Mouse (Mus musculus) midbrain, embryonic 12.5 days (tissue): ENCODE results near the gene Sox5. TPM values are rescaled to one million over a fixed set of nuclear protein-coding genes. Genes with fewer than 3 reads are reported as not detected.
A peak's percentile ranks its signal among the peaks of the same experiment; 100 is the strongest.

ENCODE experiments used
- ATAC-seq: fragments of 200-750 bp; cut with Nextera tagmentation; 2 replicates; pipeline ENCODE4 v1.8.0; 2017; ENCODE audit warnings: low read depth, moderate TSS enrichment, moderate library complexity; ENCODE audit not compliant: low FRiP score
- H3K27ac ChIP-seq: fragments of 300-500 bp; sonication (generic); replicated peaks from 2 replicates; pipeline ENCODE4 v1.5.1; 2016; ENCODE audit warnings: mild to moderate bottlenecking
- H3K27me3 ChIP-seq: fragments of 300-500 bp; sonication (generic); 2 replicates; pipeline ENCODE4 v1.6.1; 2016; ENCODE audit warnings: mild to moderate bottlenecking
- H3K36me3 ChIP-seq: fragments of 300-500 bp; sonication (generic); 2 replicates; pipeline ENCODE4 v1.6.1; 2016
- H3K4me1 ChIP-seq: fragments of 300-500 bp; sonication (generic); 2 replicates; pipeline ENCODE4 v1.6.1; 2016
- H3K4me2 ChIP-seq: fragments of 300-500 bp; sonication (generic); replicated peaks from 2 replicates; pipeline ENCODE4 v1.6.1; 2016; ENCODE audit warnings: mild to moderate bottlenecking, moderate library complexity
- H3K4me3 ChIP-seq: fragments of 300-500 bp; sonication (generic); 2 replicates; pipeline ENCODE4 v1.5.1; 2016; ENCODE audit warnings: mild to moderate bottlenecking
- H3K9ac ChIP-seq: fragments of 300-500 bp; sonication (generic); replicated peaks from 2 replicates; pipeline ENCODE4 v1.6.1; 2016; ENCODE audit warnings: mild to moderate bottlenecking, moderate library complexity
- H3K9me3 ChIP-seq: fragments of 300-500 bp; sonication (generic); 2 replicates; pipeline ENCODE4 v1.6.1; 2016; ENCODE audit warnings: mild to moderate bottlenecking
- WGBS: fragments of 180-500 bp; shearing (Covaris S2); methylation state at CpG from one replicate; pipeline ENCODE4 v1.1.7; 2016; 5-methylcytosine and 5-hydroxymethylcytosine counted together
- polyA plus RNA-seq: library from polyadenylated mRNA; unstranded; fragments of >200 nt; fragmentation: Nextera tagmentation; extraction: Ambion mirVana; gene quantifications from 2 replicates; pipeline ENCODE4 v1.2.1, GENCODE M21; 2016

The Sox5 gene
- polyA plus RNA-seq, 1 experiment from 2014 or later: 46.8 TPM

DNA sequence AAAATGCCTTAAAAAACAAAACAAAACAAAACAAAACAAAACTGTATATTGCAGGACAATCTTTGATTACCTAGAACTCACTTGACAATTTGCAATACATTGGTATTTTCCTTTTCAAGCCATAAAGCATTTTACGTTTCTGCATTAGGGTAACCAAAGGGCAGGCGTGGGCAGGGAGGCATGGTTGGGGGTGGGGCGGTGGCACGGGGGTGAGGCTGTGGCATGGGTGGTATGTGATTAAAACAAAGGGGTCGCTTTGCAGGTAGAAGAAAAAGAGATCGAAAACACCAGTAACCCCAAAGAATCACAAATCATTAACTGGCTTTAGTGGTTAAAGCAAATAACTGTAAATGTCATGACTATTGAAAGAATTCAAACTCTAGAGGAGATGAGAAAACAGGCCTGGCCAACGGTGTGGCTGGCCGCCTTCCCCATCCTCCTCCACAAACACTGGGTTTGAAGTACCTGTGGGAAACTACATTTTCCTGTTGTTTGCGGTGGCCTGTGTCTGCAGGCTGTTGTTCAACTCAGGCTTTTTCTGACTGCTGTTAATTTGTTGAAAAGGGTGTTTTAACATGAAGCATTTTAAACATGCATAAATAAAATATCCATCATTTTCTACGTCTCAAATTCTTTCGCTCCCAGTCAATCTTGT, 289.9 kb downstream of the Sox5 start:
- H3K4me2 ChIP-seq: no peak overlapping the region
- peaks cover 2% of the 10 kb centered on the region for H3K9me3 ChIP-seq
- H3K9ac ChIP-seq: no peak overlapping the region
- H3K4me3 ChIP-seq: no peak overlapping the region
- H3K36me3 ChIP-seq: 0 out of 2 replicates have a peak, but pooled peaks cover 1% of the 10 kb centered on the region
- no peaks in the 10 kb centered on the region for H3K4me1 ChIP-seq
- 86% methylated on average over 11 of the region's 11 CpGs for WGBS
- H3K27ac ChIP-seq: no peak overlapping the region
- no peaks in the 10 kb centered on the region for H3K27me3 ChIP-seq
- no peak for ATAC-seq

DNA sequence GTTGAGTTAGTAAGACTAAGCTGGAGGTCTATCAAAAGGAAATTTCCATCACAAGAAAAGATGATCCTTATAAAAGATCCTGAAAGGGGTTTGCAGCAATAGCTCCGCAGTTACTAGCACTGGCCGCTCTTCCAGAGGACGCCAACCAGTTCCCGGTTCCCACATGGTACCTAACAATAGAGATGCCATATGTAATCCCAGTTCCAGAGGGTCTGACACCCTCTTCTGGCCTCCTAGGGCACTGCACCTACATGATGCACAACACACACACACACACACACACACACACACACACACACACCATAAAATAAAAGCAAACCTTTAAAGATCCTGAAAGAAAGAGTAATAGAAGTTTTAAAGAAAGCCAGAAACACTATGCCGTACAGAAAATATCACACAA, 290.9 kb downstream of the Sox5 start:
- ATAC-seq: no peak
- H3K9me3 ChIP-seq: peaks cover 11% of the 10 kb centered on the region
- H3K4me2 ChIP-seq: no peak overlapping the region
- no peaks in the 10 kb centered on the region for H3K27me3 ChIP-seq
- 96% methylated on average over 5 of the region's 5 CpGs for WGBS
- 0 out of 2 replicates have a peak, but pooled peaks cover 5% of the 10 kb centered on the region for H3K36me3 ChIP-seq
- H3K4me3 ChIP-seq: no peak overlapping the region
- no peak overlapping the region for H3K27ac ChIP-seq
- no peak overlapping the region for H3K9ac ChIP-seq
- no peaks in the 10 kb centered on the region for H3K4me1 ChIP-seq

DNA sequence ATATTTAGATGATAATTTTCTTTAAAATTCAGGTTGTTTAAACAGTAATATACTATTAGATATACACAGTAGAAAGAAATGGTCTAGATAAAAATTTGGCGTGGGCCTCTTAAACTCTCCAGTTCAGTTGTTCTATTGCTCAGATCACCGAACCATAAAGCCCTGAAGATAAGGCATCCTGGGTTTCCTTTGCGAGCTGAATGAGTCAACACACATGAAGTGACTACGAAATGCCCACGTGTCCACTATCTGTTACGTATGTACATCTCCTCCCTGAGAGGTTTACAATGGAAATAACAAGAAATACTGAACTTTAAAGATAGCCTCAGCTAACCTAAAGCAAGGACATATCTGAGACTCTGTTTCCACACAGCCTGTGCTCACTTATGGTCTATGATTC, 296.2 kb downstream of the Sox5 start:
- no peak overlapping the region for H3K4me2 ChIP-seq
- peaks cover 19% of the 10 kb centered on the region for H3K4me1 ChIP-seq
- H3K27ac ChIP-seq: no peak overlapping the region
- WGBS: 95% methylated on average over 6 of the region's 6 CpGs
- H3K36me3 ChIP-seq: 0 out of 2 replicates have a peak, but pooled peaks cover 5% of the 10 kb centered on the region
- H3K9ac ChIP-seq: no peak overlapping the region
- peaks cover 11% of the 10 kb centered on the region for H3K9me3 ChIP-seq
- ATAC-seq: no peak
- H3K4me3 ChIP-seq: no peak overlapping the region
- H3K27me3 ChIP-seq: peaks cover 6% of the 10 kb centered on the region; the same call in 1 of the 2 replicates

DNA sequence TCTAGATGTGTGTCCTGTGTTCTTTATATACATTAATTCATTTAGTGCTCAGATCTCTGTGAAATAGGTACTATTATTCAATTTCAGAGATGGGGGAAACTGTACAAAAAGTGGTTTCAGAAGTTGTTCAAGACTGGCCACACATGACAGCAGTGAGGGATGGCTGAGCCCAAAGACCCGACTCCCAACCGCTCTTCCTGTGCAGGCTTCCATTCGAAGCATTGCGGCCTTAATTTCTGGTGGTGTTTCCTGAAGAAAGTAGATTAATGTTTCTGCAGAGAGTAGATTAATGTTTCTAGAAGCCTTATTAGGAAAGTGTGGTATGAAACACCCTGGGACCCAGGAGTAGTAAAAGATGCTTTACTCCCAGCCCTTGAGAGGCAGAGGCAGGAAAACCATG, 298.6 kb downstream of the Sox5 start:
- peaks cover 6% of the 10 kb centered on the region; the same call in 1 of the 2 replicates for H3K27me3 ChIP-seq
- no peak overlapping the region for H3K27ac ChIP-seq
- no peak for ATAC-seq
- no peak overlapping the region for H3K4me3 ChIP-seq
- H3K36me3 ChIP-seq: 0 out of 2 replicates have a peak, but pooled peaks cover 5% of the 10 kb centered on the region
- H3K9ac ChIP-seq: no peak overlapping the region
- peaks cover 11% of the 10 kb centered on the region for H3K9me3 ChIP-seq
- 90% methylated on average over 4 of the region's 4 CpGs for WGBS
- no peak overlapping the region for H3K4me2 ChIP-seq
- peaks cover 33% of the 10 kb centered on the region for H3K4me1 ChIP-seq

DNA sequence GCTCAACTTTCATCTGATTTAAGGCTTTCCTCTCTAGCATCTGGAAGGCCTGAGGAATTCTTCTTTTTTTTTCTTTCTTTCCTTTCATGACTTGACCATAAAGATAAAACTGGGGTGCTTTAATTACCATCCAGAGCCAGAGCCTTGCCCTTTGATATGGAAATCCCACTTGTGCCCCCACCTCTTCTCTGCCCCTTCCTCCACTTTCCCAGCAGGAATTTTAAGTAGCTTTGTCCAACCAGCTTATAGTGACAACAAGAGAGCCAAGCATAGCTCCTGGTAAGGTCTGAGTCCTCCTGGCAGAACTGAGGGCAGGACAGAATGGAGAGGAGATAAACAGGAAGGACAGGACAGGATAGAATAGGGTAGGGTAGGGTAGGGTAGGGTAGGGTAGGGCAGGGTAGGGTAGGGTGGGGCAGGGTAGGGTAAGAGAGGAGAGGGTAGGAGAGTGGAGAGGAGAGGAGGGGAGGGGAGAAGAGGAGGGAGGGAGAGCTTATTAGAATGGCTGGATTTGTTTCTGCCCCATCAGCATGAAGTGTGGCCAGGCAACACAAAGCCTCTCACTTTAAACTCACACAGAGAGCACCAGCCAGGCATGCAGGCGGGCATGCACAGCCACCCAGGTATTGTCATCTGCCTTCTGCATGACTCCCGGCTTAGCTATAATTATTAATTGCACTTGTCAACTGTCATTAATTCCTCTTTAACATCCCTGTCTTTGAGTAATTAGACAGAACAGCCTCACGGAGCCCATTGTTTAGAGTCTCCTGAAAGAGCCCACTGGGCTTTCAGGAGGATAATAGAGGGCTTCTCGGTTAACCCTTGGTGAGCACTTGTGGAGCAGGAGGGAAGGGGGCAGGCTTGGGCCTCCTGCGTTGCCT, 300.9 kb downstream of the Sox5 start:
- Histone ChIP-seq H3K27ac (peak overlapping the region; percentile 72), H3K4me3 (no peak overlapping the region), H3K4me1 (peaks cover 40% of the 10 kb centered on the region), H3K9ac (no peak overlapping the region), H3K27me3 (peaks cover 6% of the 10 kb centered on the region), H3K9me3 (0 out of 2 replicates have a peak, but pooled peaks cover 3% of the 10 kb centered on the region), H3K4me2 (peak overlapping the region; percentile 21), H3K36me3 (no peaks in the 10 kb centered on the region)
- 6% methylated on average over 5 of the region's 5 CpGs for WGBS
- ATAC-seq: peak; percentile 93

DNA sequence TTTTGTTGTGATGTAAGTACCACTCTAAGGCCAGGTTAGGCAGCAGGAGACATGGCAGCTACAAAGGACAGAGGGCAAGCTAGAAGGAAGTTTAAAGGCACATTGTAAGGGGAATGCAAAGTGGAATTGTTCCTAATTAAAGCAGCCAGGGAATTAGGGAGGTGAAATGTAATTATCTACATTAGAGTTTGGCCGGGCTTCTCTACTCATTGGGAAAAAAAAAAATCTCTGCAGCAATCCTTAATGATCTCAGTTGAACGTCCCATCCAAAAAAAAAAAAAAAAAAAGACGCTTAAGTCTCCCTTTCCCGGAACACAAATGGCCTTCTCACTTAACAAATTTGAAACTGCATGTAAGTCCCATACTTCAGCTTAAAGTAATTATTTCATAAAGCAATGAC, 301.9 kb downstream of the Sox5 start:
- H3K4me3 ChIP-seq: no peak overlapping the region
- H3K27ac ChIP-seq: no peak overlapping the region
- peaks cover 3% of the 10 kb centered on the region; the same call in 1 of the 2 replicates for H3K9me3 ChIP-seq
- H3K4me2 ChIP-seq: no peak overlapping the region
- H3K4me1 ChIP-seq: peaks cover 40% of the 10 kb centered on the region
- no peak for ATAC-seq
- WGBS: 24% methylated on average over 4 of the region's 4 CpGs
- H3K36me3 ChIP-seq: no peaks in the 10 kb centered on the region
- H3K27me3 ChIP-seq: peaks cover 6% of the 10 kb centered on the region
- no peak overlapping the region for H3K9ac ChIP-seq

DNA sequence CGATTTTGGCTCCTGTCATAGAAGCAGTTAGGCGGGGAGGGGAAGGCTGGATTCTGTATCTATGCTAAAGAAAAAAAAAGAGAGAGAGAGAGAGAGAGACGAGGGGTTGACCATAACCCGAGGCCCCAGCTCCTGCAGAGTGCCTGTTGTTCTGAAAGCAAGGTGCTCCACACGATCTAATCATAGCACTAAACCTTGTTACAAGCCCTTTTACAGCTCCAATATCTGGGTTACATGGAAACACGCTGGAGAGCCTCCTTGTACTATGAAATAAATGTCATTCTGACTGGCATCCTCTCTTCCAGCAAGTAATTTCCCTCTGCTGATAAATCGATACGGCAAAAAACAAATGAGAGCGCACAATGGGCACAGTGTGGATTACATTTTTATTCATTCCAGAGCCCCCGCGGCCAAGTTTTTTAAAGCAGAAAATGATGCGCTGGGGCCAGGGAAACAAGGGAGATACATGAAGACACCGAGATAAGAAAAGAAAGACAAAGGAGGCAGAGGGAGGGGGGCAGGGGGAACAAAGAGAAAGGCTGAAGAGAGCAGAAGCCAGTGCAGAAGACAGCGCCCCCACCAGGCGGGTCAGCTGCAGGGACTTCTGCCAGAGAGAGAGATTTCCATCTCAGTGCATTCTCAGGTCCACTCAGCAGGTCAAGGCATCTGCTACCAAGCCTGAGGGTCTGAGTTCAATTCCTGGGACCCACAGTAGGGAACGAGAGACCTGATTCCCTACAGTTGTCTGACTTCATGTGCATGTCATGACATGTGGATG, 304.3 kb downstream of the Sox5 start:
- peaks cover 3% of the 10 kb centered on the region; the same call in 1 of the 2 replicates for H3K9me3 ChIP-seq
- no peaks in the 10 kb centered on the region for H3K36me3 ChIP-seq
- ATAC-seq: no peak
- no peak overlapping the region for H3K27ac ChIP-seq
- H3K9ac ChIP-seq: no peak overlapping the region
- whole genome bisulfite sequencing: 62% methylated on average over 16 of the region's 16 CpGs
- peaks cover 33% of the 10 kb centered on the region for H3K4me1 ChIP-seq
- no peak overlapping the region for H3K4me2 ChIP-seq
- no peaks in the 10 kb centered on the region; the same call in 1 of the 2 replicates for H3K27me3 ChIP-seq
- no peak overlapping the region for H3K4me3 ChIP-seq

DNA sequence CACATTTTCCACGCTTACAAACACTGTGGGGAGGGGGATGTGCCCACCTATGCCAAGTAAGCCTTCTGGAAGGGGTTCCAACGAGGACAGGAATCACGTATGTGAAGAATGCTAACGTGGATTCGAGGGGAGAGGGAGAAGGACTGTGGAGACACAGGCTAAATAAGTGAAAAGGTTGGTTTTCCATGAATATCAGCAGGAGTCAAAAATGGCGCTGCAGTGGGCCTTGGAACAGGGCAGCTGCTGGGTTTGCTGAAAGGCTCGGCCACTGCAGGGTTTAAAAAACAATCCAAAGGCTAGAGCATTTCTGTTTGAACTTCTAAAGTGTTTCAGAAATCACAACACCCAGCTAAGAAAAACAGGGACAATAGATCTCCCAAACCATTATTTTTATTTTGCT, 308.3 kb downstream of the Sox5 start:
- ATAC-seq: no peak
- peaks cover 3% of the 10 kb centered on the region; the same call in 1 of the 2 replicates for H3K9me3 ChIP-seq
- H3K4me1 ChIP-seq: peaks cover 7% of the 10 kb centered on the region; the same call in 1 of the 2 replicates
- WGBS: 74% methylated on average over 7 of the region's 7 CpGs
- H3K27me3 ChIP-seq: no peaks in the 10 kb centered on the region; the same call in 1 of the 2 replicates
- H3K4me2 ChIP-seq: no peak overlapping the region
- H3K27ac ChIP-seq: no peak overlapping the region
- H3K4me3 ChIP-seq: no peak overlapping the region
- no peaks in the 10 kb centered on the region for H3K36me3 ChIP-seq
- H3K9ac ChIP-seq: no peak overlapping the region

DNA sequence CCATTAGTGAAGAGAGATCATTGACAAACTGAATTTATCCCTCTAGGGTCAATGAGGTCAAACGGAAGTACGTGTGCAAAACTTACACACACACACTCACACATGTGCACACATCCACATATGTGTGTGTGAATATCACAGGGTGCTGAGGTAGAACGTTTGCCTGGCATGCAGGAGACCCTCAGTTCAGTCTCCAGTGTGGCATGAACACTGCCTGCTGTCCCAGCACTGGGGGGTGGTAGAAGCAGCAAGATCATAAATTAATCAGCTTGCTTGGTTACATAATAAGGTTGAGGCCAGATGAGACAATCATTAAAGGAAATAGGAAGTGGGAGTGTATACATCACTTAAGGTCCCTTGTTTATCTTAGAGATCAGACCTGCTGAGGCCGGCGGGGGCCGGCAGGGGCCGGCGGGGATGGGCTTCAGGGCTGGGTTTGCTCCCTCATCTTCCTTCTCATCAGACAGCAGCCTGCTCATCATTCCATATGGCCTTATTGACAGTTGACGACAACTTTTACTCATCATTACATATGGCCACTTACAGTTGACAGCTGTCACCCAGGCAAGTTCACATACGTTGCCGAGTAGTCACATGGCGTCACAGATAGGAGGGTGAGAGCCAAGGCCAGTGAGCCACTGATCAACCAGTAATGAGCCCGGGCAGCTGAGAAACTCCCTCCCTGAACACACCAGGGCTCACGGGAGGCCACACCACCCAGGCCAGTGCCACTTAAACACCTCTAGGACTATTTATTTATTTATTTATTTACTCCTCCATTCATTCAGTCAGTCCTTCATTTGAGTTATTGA, 309.5 kb downstream of the Sox5 start:
- H3K4me2 ChIP-seq: no peak overlapping the region
- H3K27me3 ChIP-seq: no peaks in the 10 kb centered on the region
- H3K9me3 ChIP-seq: peaks cover 3% of the 10 kb centered on the region; the same call in 1 of the 2 replicates
- ATAC-seq: no peak
- H3K4me1 ChIP-seq: peaks cover 2% of the 10 kb centered on the region; the same call in 1 of the 2 replicates
- no peak overlapping the region for H3K27ac ChIP-seq
- WGBS: 76% methylated on average over 14 of the region's 14 CpGs
- no peak overlapping the region for H3K4me3 ChIP-seq
- no peaks in the 10 kb centered on the region for H3K36me3 ChIP-seq
- H3K9ac ChIP-seq: no peak overlapping the region

DNA sequence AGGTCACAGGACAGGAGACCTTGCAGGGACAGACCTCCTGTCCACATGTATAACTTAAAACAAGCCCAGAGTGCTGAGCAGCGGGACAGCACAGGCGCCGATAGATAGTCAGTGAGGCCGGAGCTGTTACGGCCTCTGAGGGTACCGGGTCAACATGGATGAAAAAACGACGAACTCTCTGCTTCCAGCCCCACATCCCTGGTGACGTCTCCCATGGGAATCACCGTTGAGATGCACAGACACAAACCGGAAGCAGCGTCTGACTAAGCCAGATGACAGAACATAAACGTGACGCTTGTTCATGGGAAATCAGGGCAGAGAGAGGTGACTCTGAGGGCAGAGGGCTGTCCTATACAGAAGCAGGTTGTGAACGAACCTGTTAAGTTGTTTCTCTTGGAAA, 315.1 kb downstream of the Sox5 start:
- Histone ChIP-seq H3K9ac (no peak overlapping the region), H3K4me3 (no peak overlapping the region), H3K36me3 (no peaks in the 10 kb centered on the region), H3K9me3 (no peaks in the 10 kb centered on the region), H3K27ac (no peak overlapping the region), H3K27me3 (no peaks in the 10 kb centered on the region), H3K4me1 (no peaks in the 10 kb centered on the region), H3K4me2 (no peak overlapping the region)
- no peak for ATAC-seq
- WGBS: 76% methylated on average over 15 of the region's 15 CpGs

DNA sequence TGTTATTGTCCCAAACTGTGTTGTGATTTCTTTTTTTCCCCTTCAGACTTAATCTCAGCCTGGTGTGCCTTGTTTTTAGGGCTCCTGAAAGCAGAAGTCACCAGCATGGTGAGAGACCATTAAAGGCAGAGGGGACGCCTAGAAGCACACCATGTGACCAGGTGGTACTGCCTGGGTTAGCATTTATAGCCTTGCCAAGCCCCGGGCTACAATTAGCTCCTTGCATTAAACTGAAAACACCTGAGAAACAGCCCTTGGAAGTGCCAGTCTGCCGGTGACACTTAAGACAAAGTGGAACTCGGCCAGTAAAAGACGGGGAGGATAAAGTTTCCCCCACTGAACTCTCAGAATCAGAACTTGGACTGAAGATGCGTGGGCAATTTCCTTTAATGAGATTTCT, 318.1 kb downstream of the Sox5 start:
- WGBS: 83% methylated on average over 6 of the region's 6 CpGs
- ATAC-seq: no peak
- Histone ChIP-seq H3K27ac (no peak overlapping the region), H3K36me3 (no peaks in the 10 kb centered on the region), H3K4me2 (no peak overlapping the region), H3K9ac (no peak overlapping the region), H3K4me3 (no peak overlapping the region), H3K4me1 (no peaks in the 10 kb centered on the region; the same call in 1 of the 2 replicates), H3K27me3 (no peaks in the 10 kb centered on the region), H3K9me3 (no peaks in the 10 kb centered on the region)
